Mouse (Mus musculus) cerebellum, adult 2 months (tissue): Measurements from ENCODE around the gene Eipr1. TPM values are rescaled to one million over a fixed set of nuclear protein-coding genes. Genes with fewer than 3 reads are reported as not detected.
"Not testable (repeated sequence)": the region's sequence is repeated elsewhere in the genome, so short reads cannot be mapped to it uniquely, and the experiment has no call there.

Experiments used
- DNase-seq, 2 experiments: peaks; one replicate each; pipeline ENCODE4 v3.0.0; 2021
- H3K27ac ChIP-seq: fragments of 200-500 bp; 2 replicates; pipeline ENCODE4 v1.5.1; 2012; ENCODE audit warnings: low read length, control low read depth, inconsistent platforms; ENCODE audit not compliant: insufficient read depth
- H3K27me3 ChIP-seq: fragments of 200-500 bp; 2 replicates; pipeline ENCODE4 v1.6.1; 2012; ENCODE audit warnings: inconsistent platforms, mild to moderate bottlenecking, low read length, moderate library complexity; ENCODE audit not compliant: control insufficient read depth, insufficient read depth
- H3K4me1 ChIP-seq: fragments of 200-500 bp; 2 replicates; pipeline ENCODE4 v1.6.1; 2011; ENCODE audit warnings: low read length; ENCODE audit not compliant: control insufficient read depth, insufficient read depth
- H3K4me3 ChIP-seq: fragments of 200-500 bp; replicated peaks from 2 replicates; pipeline ENCODE3; 2011; ENCODE audit warnings: mild to moderate bottlenecking, low read depth, low read length, control low read depth; ENCODE audit not compliant: insufficient read depth
- CTCF ChIP-seq: fragments of 200-500 bp; IDR thresholded peaks from 2 replicates; pipeline ENCODE4 v1.5.1; 2011; ENCODE audit warnings: low read depth, mild to moderate bottlenecking, control low read depth, low read length, moderate library complexity, borderline replicate concordance; ENCODE audit not compliant: insufficient read depth
- POLR2A ChIP-seq: fragments of 200-500 bp; IDR thresholded peaks from 2 replicates; pipeline ENCODE4 v1.6.1; 2011; ENCODE audit warnings: low read length, control low read depth, borderline replicate concordance; ENCODE audit not compliant: insufficient read depth
- WGBS: fragments of 180-500 bp; shearing (Covaris S2); methylation state at CpG from one replicate; pipeline ENCODE4 v1.1.7; 2018; 5-methylcytosine and 5-hydroxymethylcytosine counted together
- polyA plus RNA-seq: library from polyadenylated mRNA; depleted of rRNA; stranded (reverse); fragments of >200 nt; gene quantifications from 2 replicates; pipeline ENCODE4 v1.2.3, GENCODE M21; 2012

Gene Eipr1
- polyA plus RNA-seq, 1 experiment, result 40.6 TPM

GRCm38 (mm10) chr12:28903082-28903481 is 151.5 kb downstream of the Eipr1 start:
- Histone ChIP-seq H3K4me1 (no peaks in the 10 kb centered on the region), H3K4me3 (no peak overlapping the region), H3K27ac (no peak overlapping the region), H3K27me3 (no peaks in the 10 kb centered on the region)
- no peak for TF ChIP-seq POLR2A
- DNase-seq, result no peak
- WGBS, result 92% methylated on average over 4 of the region's 4 CpGs

GRCm38 (mm10) chr12:28905486-28905885 is 153.9 kb downstream of the Eipr1 start:
- DNase-seq, result no peak
- no peak overlapping the region for H3K4me3 ChIP-seq
- H3K27ac ChIP-seq, result no peak overlapping the region
- TF ChIP-seq CTCF (no peak), POLR2A (no peak)
- H3K27me3 ChIP-seq, result no peaks in the 10 kb centered on the region
- H3K4me1 ChIP-seq, result peaks cover 3% of the 10 kb centered on the region
- 91% methylated on average over 6 of the region's 6 CpGs for WGBS

- H3K27ac ChIP-seq, result no peak overlapping the region
- no peak overlapping the region for H3K4me3 ChIP-seq
- DNase-seq, result no peak
- H3K4me1 ChIP-seq, result peaks cover 6% of the 10 kb centered on the region
- no peaks in the 10 kb centered on the region for H3K27me3 ChIP-seq
- TF ChIP-seq CTCF (no peak), POLR2A (no peak)
- 94% methylated on average over 1 of the region's 1 CpGs for WGBS
These were observed 154.4 kb downstream of the Eipr1 start for GRCm38 (mm10) chr12:28906016-28906415.

GRCm38 (mm10) chr12:28906809-28907297 is 155.2 kb downstream of the Eipr1 start:
- Histone ChIP-seq H3K4me1 (peaks cover 6% of the 10 kb centered on the region), H3K4me3 (no peak overlapping the region), H3K27ac (no peak overlapping the region), H3K27me3 (no peaks in the 10 kb centered on the region)
- DNase-seq, result no peak
- TF ChIP-seq POLR2A (no peak), CTCF (no peak)
- 35% methylated on average over 7 of the region's 7 CpGs for WGBS

- H3K27me3 ChIP-seq, result no peaks in the 10 kb centered on the region
- TF ChIP-seq POLR2A (no peak), CTCF (no peak)
- peaks cover 6% of the 10 kb centered on the region for H3K4me1 ChIP-seq
- WGBS, result 70% methylated on average over 9 of the region's 9 CpGs
- DNase-seq, result no peak
- no peak overlapping the region for H3K27ac ChIP-seq
- H3K4me3 ChIP-seq, result no peak overlapping the region
These were observed 156.2 kb downstream of the Eipr1 start for GRCm38 (mm10) chr12:28907814-28908213.

GRCm38 (mm10) chr12:28909851-28910250 is 158.2 kb downstream of the Eipr1 start:
- Histone ChIP-seq H3K4me1 (peaks cover 6% of the 10 kb centered on the region), H3K27me3 (no peaks in the 10 kb centered on the region), H3K4me3 (no peak overlapping the region), H3K27ac (no peak overlapping the region)
- TF ChIP-seq POLR2A, result no peak
- TF ChIP-seq CTCF, result no peak
- WGBS, result 81% methylated on average over 5 of the region's 5 CpGs
- no peak for DNase-seq

GRCm38 (mm10) chr12:28910568-28910967 is 159.0 kb downstream of the Eipr1 start:
- DNase-seq, result peak in 1 of 2 experiments; percentile 14
- Histone ChIP-seq H3K27me3 (no peaks in the 10 kb centered on the region), H3K27ac (no peak overlapping the region), H3K4me1 (peaks cover 6% of the 10 kb centered on the region), H3K4me3 (no peak overlapping the region)
- TF ChIP-seq CTCF (no peak), POLR2A (no peak)
- WGBS, result 18% methylated on average over 8 of the region's 8 CpGs

GRCm38 (mm10) chr12:28912351-28912936 is 160.8 kb downstream of the Eipr1 start:
- TF ChIP-seq CTCF (no peak), POLR2A (no peak)
- no peak overlapping the region for H3K4me3 ChIP-seq
- H3K27ac ChIP-seq, result no peak overlapping the region
- H3K4me1 ChIP-seq, result peaks cover 6% of the 10 kb centered on the region
- DNase-seq, result no peak
- 56% methylated on average over 18 of the region's 18 CpGs for WGBS
- no peaks in the 10 kb centered on the region for H3K27me3 ChIP-seq

- peaks cover 6% of the 10 kb centered on the region for H3K4me1 ChIP-seq
These were observed 161.5 kb downstream of the Eipr1 start for GRCm38 (mm10) chr12:28913099-28913498.

GRCm38 (mm10) chr12:28914056-28914455 is 162.5 kb downstream of the Eipr1 start:
- H3K27ac ChIP-seq, H3K4me3 ChIP-seq, DNase-seq, H3K27me3 ChIP-seq, H3K4me1 ChIP-seq: not testable (repeated sequence)
- WGBS, result 88% methylated on average over 1 of the region's 1 CpGs

More at GRCm38 (mm10) chr12:28913099-28913498, 161.5 kb downstream of the Eipr1 start:
- TF ChIP-seq POLR2A (no peak), CTCF (no peak)
- Histone ChIP-seq H3K4me3 (no peak overlapping the region), H3K27me3 (no peaks in the 10 kb centered on the region), H3K27ac (no peak overlapping the region)
- DNase-seq, result no peak
- 27% methylated on average over 3 of the region's 3 CpGs for WGBS
